Mouse (Mus musculus) natural killer cell, adult 2 months (primary cell): Measurements from ENCODE around the gene Zfp128.
"Not testable (repeated sequence)": the region's sequence is repeated elsewhere in the genome, so short reads cannot be mapped to it uniquely, and the experiment has no call there.

Experiments
- DNase-seq, 2 experiments: peaks; one replicate each; pipeline ENCODE4 v3.0.0; 2022; ENCODE audit warnings: low spot score in 2 of 2

The Zfp128 gene

GRCm38 (mm10) chr7:12880911-12881660 lies at the start of gene Zfp128:
Gene Zfp128, plus strand, starts transcription at chr7:12881177.
- peak; percentile 84 to 87 for DNase-seq

- peak; percentile 84 to 88 for DNase-seq
Measured at GRCm38 (mm10) chr7:12834162-12835120, 46.5 kb upstream of the Zfp128 start, which contains the start of gene Zfp110. Gene Zfp110, plus strand, starts transcription at chr7:12834761.

- no peak for DNase-seq
Measured at GRCm38 (mm10) chr7:12835193-12835671, 45.7 kb upstream of the Zfp128 start.

- no peak for DNase-seq
Measured at GRCm38 (mm10) chr7:12835779-12836178, 45.2 kb upstream of the Zfp128 start.

GRCm38 (mm10) chr7:12874301-12874700 lies 6.7 kb upstream of the Zfp128 start:
- peak; percentile 1 to 10 for DNase-seq

GRCm38 (mm10) chr7:12880036-12880435 lies 941 bp upstream of the Zfp128 start:
- DNase-seq = no peak

- DNase-seq = not testable (repeated sequence)
Measured at GRCm38 (mm10) chr7:12880497-12880896, 480 bp upstream of the Zfp128 start.

DNA sequence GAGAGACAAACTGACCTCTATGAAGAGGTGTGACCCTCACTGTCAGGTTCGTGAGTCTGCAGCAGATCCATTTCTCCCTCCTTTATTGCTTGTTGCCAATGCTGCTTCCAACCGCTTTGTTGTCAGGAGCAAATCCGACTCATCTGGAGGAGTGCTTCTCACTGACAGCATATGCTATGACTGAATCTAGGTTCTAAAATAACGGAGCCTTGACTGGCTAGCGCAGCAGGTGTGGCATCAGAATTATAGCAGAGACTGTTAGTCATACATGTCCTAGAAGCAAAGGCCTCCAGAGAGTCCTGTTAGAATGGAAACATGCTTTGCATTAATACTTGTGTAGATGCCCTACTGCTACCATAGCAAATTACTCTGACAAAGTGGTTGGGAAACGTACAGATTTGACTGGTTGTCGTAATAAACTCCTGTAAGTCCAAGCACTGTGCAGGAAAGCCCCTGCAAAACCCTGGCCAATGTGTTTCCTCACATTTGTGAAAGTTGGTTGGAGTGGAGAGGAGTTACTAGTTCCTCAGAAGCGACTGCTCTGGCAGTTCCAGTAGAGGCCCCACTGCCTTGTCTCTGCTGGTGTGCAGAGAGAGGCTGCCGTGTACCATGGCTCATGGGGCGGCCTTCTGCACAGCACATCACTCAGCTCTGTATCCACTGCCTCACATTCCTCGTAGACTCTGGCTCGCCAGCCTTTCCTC lies 5.7 kb downstream of the Zfp128 start:
- no peak for DNase-seq

DNA sequence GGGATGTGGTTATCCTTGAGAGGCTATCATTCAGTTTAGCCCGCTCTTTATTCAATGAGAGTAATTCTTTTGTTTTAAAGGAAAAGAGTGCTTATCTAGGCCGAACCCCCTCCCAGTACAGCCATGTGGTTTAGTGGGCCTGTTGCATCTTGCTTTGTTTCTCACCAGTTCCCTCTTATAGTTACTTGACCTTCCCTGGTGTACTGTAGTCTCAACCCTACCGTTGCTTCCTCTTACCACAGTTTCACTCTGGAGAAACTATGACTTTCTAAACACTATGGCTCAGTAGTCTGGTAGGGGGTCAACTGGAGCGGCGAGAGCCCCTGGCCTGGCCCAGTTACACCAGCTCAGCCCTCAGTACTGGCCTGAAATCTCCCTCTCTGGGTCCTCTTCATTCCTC lies 6.6 kb downstream of the Zfp128 start:
- DNase-seq = no peak

DNA sequence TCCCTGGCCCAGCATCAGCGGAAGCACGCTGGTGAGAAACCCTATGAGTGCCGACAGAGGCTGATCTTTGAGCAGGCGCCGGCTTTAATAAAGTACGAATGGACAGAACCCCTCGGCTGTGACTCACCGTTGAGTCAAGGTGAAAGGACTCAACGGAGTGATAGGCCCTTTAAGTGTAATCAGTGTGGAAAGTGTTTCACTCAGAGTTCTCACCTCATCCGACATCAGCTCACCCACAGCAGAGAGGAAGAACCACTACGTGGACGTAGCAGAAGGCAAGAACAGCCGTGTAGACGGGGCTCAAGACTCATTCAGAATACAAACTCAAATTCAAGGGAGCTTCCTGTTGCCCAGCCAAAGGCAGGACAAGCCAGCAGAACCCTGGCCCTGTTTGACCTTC lies 10.0 kb downstream of the Zfp128 start:
- DNase-seq = no peak

DNA sequence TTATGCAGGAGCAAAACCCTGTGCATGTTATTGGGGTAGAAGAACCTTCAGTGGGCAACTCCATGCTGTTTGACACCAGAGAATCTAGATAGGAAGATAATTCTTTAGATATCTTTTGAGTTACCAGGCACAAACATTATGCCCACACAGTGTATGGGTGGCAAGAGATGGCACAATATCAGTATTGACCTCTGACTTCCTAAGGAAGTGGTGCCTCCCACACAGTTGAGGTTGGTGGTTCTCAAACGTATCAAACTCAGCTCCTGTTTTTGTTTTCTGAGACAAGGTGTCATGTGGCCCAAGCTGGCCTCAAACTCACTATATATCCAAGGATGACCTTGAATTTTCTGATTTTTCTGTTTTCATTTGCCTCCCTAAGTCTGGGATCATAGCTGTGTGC lies 10.4 kb downstream of the Zfp128 start:
- no peak for DNase-seq

DNA sequence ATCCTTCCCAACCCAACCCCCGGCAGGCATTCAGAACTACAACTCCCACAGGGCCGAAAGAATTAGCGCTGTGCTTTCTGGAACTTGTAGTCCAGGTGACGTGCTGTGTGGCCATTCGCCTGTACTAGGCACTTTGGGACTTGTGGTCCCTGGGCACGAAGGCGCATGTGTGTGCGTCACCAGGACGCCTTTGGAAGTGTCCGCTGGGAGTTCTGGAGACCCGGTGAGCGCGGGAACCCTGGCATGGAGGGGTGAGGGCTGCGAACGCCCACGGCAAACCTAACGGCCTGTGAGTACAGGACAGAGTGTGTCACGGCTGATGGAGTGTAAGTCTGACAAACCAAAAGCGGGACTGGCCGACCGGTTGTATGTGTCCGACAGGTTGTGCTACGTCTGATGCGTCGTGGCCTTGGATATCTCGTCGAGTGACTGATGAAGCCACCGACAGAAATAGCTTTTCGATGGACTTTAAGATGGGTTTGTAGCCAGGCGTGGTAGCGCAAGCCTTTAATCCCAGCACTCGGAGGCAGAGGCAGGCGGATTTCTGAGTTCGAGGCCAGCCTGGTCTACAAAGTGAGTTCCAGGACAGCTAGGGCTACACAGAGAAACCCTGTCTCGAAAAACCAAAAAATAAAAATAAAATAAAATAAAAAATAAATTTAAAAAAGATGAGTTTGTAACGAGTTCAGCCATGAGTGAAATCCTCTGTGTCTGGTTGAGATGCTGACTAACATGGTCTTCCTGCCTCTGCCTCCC lies 16.9 kb downstream of the Zfp128 start, which contains the start of gene Zscan22:
TSS of gene Zscan22 (plus strand) at position 161 of the 756 bp plus-strand sequence.
- peak; percentile 75 to 80 for DNase-seq

DNA sequence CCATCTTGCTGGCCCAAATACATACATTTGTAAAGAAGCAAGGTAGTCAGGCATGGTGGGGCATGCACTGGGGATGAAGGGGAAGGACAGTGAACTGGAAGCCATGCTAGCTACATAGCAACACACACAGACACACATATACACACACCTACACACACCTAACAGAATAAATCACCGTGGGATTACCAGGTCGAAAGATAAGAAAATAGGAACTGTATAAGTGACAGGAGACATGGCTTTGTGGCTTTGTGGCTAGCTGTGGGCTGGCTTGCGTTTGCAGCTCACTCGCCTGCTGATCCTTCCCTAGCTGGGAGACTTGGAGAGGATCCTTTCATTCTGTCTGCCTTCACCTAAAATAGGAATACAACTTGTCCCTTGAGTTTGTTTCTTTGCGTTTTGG lies 20.5 kb downstream of the Zfp128 start:
- no peak for DNase-seq

- no peak for DNase-seq
Measured at GRCm38 (mm10) chr7:12903623-12904022, 22.6 kb downstream of the Zfp128 start.

- no peak for DNase-seq
Measured at GRCm38 (mm10) chr7:12905146-12905545, 24.2 kb downstream of the Zfp128 start.

- peak; percentile 81 to 85 for DNase-seq
Measured at GRCm38 (mm10) chr7:12909498-12909962, 28.6 kb downstream of the Zfp128 start.

DNA sequence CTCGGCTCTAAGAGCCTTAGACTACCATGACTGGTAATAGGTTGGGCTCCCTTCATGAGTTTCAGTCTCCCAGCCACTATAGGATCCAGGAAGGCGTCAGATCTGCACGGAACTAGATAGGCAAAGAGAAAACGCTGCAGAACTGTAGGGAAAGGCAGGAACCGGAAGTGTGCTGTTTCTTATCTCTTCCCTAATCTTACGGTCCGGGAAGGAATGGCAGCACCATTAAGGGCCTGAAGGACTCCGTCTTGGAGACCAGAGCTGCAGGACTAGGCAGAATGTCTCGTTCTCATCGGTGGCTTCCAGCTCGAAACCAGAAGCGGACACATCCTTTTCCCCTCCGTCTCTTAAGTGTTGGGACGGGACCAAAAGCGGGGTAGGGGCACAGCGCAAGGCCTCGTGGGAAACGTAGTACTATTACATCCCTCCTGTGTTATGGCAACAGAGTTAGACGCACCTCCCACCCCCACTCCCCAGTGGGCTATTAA lies 29.2 kb downstream of the Zfp128 start:
- peak in 1 of 2 experiments; percentile 9 for DNase-seq

- no peak for DNase-seq
Measured at GRCm38 (mm10) chr7:12913556-12913955, 32.6 kb downstream of the Zfp128 start.

DNA sequence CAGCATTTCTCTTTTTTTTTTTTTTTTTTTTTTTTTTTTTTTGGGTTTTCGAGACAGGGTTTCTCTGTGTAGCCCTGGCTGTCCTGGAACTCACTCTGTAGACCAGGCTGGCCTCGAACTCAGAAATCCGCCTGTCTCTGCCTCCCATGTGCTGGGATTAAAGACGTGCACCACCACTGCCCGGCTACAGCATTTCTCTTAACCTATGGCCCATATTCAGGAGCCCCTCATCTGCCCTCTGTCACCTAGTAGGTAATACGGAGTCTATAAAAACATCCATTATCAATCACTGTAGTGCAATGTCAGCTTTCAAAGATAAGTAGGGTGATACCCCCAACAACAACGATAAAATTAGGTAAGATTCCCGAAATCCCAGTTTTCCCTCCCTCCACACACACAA lies 39.5 kb downstream of the Zfp128 start:
- DNase-seq = not testable (repeated sequence)

DNA sequence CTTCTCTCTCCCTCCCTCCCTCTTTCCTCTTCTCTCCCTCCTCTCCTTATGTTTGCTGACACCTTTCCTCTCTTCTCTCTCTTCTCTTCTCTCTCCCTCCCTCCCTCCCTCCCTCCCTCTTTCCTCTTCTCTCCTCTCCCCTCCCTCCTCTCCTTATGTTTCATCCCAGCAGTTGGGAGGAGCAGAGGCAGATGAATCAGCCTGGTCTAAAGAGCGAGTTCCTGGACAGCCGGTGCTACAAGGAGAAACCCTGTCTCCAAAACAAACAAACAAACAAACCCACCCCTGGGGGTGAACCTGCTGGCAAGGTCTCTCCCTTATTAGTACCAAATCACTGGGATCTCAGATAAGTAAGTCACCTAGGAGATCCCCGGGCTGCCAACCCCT lies 40.3 kb downstream of the Zfp128 start:
- DNase-seq = no peak
